Mouse (Mus musculus): ENCODE data around the gene Cst6.
A peak's percentile ranks its signal among the peaks of the same experiment; 100 is the strongest.
"Not testable (repeated sequence)": the region's sequence is repeated elsewhere in the genome, so short reads cannot be mapped to it uniquely, and the experiment has no call there.

Cst6 gene

DNA sequence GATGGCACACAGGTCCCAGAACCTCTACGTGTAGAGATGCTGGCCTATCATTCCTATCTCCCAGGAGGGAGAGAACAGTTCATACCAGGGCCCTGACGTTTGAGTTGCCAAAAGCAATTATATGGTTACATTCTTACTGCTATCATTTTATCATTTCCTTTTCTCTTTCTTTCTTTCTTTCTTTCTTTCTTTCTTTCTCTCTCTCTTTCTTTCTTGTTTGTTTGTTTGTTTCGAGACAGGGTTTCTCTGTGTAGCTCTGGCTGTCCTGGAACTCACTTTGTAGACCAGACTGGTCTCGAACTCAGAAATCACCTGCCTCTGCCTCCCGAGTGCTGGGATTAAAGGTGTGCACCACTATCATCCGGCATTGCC, at the start of gene Cst6:
Cst6 (minus strand) TSS at position 73 of the 372 bp plus-strand sequence.
- not testable (repeated sequence) for DNase-seq (ENCODE audit: low spot score in 2 of 2)

- DNase-seq (ENCODE audit: low spot score in 2 of 2): no peak
Measured at GRCm38 (mm10) chr19:5395371-5395770, 46.0 kb upstream of the Cst6 start.

- DNase-seq (ENCODE audit: low spot score in 2 of 2): no peak
Measured at GRCm38 (mm10) chr19:5394168-5394567, 44.8 kb upstream of the Cst6 start.

DNA sequence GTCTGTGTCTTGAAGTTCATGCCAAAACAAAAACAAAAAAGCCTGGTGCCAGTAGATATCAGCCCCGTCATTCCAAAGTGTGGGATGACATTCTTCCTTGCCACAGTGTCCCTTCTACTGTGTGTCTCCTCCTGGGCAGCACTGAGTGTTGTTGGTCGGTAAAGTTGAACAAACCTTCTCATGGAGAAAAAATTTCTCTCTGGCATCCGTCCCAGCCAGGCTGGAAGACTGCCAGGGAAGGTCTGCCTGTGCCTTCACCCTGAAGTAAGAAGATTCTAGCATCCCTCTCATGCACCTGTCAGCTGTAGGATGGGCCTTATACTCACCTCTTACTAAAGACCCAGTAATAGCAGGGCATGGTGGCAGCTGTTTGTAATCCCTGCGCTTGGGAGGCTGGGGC, 43.5 kb upstream of the Cst6 start:
- no peak for DNase-seq (ENCODE audit: low spot score in 2 of 2)

- DNase-seq (ENCODE audit: low spot score in 2 of 2): no peak
Measured at GRCm38 (mm10) chr19:5390416-5390815, 41.0 kb upstream of the Cst6 start.

GRCm38 (mm10) chr19:5389647-5390046, 40.3 kb upstream of the Cst6 start:
- DNase-seq (ENCODE audit: low spot score in 2 of 2): no peak

DNA sequence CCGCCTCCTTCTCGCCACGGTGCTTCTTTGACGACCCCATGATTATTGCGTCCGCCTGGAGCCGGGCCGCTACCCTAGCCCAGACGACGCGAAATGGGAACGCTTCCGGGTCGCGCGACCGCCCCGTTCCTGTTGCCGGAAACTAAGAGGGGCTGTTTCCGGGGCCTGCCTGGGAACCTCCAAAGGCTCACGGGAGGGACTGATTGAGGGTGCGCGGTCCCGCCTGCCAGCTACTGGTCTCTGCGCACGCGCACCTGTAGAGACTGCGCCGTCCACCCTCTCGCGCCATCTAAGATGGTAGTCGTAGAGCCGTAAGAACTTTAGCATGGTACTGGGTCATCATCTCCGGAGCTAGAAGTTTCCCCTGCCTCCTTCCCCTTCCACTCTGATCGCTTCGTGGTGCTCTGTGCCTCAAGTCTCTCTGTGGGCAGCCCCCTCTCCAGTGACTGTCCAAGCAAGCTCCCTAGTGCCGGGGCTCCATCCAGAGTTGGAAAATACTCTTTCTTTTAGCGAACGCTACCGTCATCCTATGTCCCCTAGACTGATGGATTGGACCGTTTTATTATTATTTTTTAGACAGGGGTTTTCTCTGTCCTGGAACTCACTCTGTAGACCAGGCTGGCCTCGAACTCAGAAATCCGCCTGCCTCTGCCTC, 39.3 kb upstream of the Cst6 start, which contains the start of gene Sart1:
Sart1 (minus strand) TSS at position 116 of the 655 bp plus-strand sequence.
- DNase-seq (ENCODE audit: low spot score in 2 of 2): peak; percentile 94 to 95

DNA sequence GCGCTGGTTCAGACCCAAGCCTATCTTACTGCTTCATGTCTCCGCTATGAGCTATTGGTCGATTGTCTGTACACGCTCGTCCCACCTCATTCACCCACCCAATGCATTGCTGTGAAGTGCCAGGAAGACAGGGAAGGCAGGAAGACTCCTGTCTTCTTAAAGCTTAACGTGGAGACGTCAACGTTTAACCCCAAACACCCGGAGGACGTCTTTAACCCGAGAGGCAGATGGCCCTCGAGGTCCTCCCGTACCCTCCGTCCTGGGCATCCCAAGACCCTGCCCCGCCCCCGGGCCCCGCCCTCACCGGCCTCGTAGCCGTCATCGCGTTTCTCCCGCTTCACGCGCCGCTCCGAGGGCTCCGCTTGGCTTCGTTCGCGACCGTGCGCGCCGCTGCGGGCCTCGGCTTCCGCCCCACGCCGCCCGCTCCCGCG, 38.7 kb upstream of the Cst6 start:
- DNase-seq (ENCODE audit: low spot score in 2 of 2): peak in 1 of 2 experiments; percentile 23

DNA sequence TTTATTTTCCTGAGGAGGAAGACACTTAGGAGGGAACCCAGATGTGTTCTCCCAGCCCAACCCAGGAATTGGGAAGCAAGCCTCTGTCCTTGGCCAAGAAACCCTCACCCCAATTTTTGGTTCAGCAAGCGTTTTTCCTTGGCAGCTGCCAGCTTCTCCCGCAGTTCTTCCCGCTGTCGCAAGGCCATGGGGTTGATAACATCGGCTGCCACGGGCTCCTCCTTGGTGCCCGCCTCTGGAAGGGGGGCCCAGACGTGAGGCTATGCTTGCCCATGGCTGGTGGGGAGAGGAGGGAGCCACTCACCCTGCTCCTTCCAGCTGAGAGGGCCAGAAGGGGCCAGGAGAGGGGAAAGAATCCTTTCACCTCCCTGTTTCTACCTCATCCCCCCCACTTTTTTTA, 35.3 kb upstream of the Cst6 start:
- no peak for DNase-seq (ENCODE audit: low spot score in 2 of 2)

DNA sequence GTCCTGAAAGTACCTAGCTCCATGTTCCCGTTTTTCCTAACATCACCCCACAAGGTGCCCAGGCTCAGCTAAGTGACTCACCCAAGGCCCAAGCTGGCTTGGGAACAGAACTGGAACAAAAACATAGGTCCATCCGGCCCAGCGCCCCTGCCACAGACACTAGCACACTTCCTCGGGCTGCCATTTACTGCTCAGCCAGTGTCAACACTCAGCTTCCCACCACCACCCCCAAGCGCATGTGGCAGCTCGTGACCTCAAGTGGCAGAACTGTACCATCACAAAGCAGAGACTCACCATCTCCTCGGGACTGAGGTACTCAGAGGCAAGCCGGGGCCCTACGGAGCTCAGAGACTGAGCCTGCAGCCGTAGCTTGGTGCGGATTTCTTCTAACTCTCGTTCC, 34.0 kb upstream of the Cst6 start:
- DNase-seq (ENCODE audit: low spot score in 2 of 2): no peak

GRCm38 (mm10) chr19:5377446-5377845, 28.1 kb upstream of the Cst6 start:
- no peak for DNase-seq (ENCODE audit: low spot score in 2 of 2)

DNA sequence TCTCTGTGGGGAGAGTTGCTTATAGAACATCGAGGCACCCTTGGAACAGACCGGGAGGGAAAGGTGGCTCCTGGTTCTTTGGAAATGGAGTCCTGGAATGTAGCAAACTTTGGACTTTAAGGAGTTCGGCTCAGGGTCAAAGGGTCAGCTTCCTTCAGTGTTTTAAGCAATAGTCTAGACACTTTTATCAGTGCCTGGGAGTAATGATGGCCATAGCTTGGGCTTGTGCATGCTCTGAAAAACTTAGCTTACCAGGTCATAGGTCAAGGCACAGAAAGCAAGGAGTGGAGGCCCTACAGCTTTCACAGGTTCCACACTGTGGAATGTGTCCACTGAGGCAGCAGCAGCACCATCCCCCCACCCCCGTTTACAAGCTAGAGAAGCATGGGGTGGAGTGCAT, 25.4 kb upstream of the Cst6 start:
- DNase-seq (ENCODE audit: low spot score in 2 of 2): no peak

GRCm38 (mm10) chr19:5374177-5374576, 24.8 kb upstream of the Cst6 start:
- DNase-seq (ENCODE audit: low spot score in 2 of 2): no peak

DNA sequence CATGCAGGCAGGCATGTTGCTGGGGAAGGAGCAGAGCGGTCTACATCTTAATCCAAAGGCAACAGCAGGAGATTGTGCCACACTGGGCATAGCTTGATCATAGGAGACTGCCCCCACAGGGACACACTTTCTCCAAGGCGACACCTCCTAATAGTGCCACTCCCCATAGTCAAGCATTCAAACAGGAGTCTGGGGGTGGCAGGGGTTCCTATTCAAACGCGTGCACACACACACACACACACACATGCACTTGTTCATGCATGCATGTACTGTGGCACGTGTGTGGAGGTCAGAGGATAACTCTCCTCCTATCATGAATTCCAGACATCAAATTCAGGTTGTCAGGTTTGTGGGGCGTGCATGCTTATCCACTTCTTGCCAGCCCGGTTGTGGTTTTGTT, 23.4 kb upstream of the Cst6 start:
- DNase-seq (ENCODE audit: low spot score in 2 of 2): no peak

GRCm38 (mm10) chr19:5370932-5371331, 21.6 kb upstream of the Cst6 start:
- no peak for DNase-seq (ENCODE audit: low spot score in 2 of 2)

GRCm38 (mm10) chr19:5367455-5367854, 18.1 kb upstream of the Cst6 start:
- no peak for DNase-seq (ENCODE audit: low spot score in 2 of 2)

DNA sequence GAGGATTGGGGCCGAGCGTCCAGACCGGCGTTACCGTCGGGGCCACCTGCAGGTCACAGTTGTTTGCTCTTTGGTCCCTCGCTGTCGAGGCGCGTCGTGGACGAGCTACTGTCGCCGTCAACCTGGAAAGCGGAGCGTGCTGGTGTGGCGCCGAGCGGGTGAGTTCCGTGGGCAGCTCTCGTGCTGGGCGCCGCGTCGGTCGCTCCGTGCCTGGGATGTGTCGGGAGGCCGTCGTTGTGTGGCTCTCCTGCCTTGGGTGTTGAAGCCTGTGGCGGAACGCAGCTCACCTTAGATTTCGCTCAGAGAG, 17.6 kb upstream of the Cst6 start, which contains the start of gene Banf1:
Banf1 (minus strand) TSS at position 116 of the 307 bp plus-strand sequence.
- no peak for DNase-seq (ENCODE audit: low spot score in 2 of 2)

DNA sequence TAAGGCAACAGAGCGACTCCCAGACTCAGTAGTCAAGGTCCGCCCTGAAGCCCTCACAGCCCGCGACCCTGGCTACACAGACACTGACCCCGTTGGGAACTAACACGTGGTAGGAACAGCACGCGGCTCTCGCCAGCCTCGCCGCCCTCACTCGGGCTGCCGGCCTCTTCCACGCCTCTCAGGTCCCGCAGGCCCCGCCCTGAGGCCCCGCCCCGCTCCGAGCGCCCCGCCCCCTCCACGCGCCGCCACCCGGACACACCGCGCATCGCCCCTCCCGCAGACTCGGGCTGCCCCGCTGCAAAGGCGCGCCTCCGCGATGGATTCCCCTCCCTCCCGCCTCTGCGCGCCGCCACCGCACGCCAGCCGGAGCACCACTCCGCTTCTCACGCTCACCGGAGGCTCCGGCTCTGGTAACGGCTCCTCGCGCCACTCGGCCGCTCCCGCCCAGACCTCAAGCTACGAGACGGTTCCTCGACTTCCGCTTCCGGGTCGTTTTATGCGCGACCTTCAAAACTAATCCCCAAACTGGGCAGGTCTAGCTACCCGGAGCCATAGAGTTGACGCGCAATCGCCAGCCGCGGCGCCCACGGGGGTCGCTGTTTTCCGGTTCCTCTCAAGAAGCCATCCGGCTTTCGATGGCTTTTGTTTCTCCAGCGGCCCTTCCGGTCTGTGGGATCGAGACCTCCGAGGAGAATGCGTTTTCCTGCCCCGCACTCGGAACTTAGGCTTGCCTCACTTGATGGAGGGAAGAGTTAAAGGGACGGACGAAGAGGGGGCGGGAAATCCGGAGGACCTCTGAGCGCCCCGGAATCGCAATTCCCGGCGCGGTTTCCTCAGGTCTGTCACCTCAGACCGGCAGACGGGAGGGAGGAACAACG, 17.0 kb upstream of the Cst6 start, which contains the start of gene Eif1ad:
Eif1ad (plus strand) TSS at position 567 of the 878 bp plus-strand sequence.
- peak; percentile 93 to 98 for DNase-seq (ENCODE audit: low spot score in 2 of 2)

DNA sequence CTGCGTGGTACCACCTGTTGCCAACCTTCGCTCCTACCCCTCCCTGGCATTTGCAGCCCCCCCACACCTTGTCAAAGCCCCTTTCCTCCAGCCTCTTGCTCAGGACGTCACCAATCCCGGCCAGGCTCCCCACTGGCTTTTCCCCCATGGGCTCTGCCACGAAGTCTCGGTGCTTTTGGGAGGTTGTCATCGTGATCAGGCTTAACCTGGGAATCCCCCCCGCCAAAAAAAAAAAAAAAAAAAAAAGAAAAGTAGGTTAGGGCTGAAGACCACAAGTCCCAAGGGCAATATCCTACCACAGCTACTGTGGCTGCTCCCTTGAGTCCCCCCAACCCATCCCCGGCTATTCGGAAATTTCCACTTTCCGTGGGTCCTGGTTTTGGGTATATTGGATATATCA, 16.4 kb upstream of the Cst6 start:
- no peak for DNase-seq (ENCODE audit: low spot score in 2 of 2)

- no peak for DNase-seq (ENCODE audit: low spot score in 2 of 2)
Measured at GRCm38 (mm10) chr19:5364124-5364523, 14.8 kb upstream of the Cst6 start.

DNA sequence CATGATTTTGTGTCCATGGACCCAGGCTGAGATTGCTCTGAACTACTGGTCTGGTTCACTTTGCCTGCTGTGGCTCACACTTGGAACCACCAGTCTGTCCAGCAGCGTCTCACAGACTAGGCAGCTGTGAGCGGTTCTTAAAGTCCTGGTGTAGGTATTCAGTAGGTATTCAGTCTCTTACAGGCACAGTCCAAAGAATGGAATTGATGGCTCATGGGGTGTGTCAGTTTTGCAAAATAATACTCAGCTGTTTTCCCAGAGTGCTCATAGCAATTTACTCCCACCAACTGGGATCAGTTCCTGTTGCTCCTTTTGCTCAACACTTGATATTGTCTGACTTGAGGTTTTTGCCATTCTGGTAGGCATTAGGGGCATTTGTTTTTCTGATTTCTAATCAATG, 12.8 kb upstream of the Cst6 start:
- no peak for DNase-seq (ENCODE audit: low spot score in 2 of 2)

GRCm38 (mm10) chr19:5356080-5356479, 6.7 kb upstream of the Cst6 start:
- DNase-seq (ENCODE audit: low spot score in 2 of 2): no peak

GRCm38 (mm10) chr19:5353609-5354008, 4.2 kb upstream of the Cst6 start:
- no peak for DNase-seq (ENCODE audit: low spot score in 2 of 2)
